Mouse (Mus musculus) urinary bladder, postnatal 10 days (tissue): ENCODE results near the gene Bptf.
"Not testable (repeated sequence)": the region's sequence is repeated elsewhere in the genome, so short reads cannot be mapped to it uniquely, and the experiment has no call there.

Experiments used
- DNase-seq: peaks from one replicate; pipeline ENCODE4 v3.0.0; 2022; ENCODE audit warnings: low spot score

Gene Bptf

DNA sequence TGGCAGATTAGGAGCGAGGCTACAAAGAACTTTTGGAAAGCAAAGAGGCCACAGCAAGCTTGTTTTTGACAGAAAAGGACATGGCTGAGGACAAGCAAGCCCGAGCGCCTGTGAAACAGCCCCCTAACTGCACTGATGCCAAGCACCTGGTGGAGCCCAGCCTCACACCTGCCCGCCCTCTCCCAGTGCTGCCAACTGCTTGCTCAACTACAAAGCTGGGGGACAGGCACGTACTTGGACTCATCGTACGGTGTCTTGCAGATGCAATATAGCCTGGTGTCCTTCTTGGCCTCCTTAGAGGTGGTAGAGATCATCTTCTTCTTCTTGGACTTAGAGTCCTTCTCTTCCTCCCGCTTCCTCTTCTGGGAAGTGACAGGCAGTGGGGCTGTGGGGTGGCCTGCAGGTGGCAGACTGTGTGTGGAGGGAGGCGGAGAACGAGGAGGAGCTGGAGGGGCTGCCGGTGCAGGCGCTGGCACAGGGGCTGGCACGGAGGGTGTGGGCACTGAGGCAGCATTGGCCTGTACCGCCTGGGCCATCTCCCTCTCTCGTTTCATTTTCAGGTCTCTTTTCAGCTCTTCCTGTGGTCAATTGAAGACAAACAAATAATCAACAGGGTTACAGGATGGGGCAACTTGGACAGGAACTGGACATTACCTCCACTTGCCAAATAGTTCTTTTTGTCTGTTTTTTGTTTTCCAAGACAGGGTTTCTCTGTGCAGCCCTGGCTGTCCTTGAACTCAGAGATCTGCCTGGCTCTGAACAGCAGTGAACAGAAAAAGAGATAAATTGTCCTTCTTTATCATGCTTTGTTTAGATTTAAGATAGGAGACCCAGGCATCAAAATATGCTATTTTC lies 84.9 kb downstream of the Bptf start:
- no peak for DNase-seq

DNA sequence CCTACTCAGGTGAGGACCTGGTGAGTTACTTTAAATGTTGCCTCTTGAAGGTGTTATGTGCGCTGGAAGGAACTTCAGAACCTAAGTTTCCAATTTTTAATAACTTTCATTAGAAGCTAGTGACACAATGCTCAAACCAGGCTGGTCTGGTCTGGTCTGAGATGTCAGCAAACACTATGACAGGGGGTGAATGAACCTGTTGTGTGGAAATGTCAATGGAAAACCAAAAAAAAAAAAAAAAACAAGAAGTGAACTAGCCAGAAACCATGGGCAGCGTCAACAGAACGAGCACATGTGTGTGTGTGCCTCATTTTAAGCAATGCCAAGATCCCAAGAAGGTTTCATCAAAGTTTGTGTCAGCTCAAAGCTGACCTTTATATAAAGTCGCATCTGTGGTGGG lies 86.4 kb downstream of the Bptf start:
- DNase-seq = no peak

DNA sequence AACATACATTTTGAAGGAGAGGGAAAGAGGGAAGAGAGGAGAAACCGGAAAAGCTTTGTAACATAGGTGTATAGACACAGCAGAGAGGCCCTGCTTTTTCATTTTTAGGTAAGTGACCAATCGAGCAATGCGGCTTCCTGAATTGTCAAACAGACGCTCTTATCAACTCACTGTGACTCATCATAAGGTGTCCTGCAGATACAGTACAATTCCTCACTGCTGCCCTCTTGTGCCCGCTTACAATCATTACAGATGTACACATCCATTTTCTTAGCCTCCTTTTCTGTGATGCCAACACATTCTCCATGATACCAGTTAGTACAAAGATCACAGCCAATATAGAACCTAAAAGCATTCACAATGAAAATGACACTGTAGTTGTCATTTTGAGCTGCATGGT lies 87.6 kb downstream of the Bptf start:
- no peak for DNase-seq

DNA sequence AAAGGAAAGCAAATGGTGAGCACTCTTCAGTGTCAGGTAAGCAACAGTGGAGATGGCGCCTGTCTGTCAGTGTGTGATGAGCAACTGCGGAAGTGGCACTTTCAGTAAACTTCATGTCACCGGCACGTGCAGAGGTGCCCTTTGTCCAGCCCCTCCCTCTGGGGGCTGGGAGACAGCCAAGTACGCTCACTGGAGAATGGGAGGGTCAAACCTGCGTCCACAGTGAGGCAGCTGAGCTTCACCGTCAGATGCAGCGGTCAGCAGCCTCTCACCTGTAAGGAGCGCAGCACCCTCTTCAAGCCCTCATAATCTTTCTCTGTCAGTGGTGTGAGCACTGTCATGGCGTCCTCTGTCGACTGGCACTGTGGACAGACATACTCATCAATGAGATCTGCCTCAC lies 88.6 kb downstream of the Bptf start:
- DNase-seq = no peak

DNA sequence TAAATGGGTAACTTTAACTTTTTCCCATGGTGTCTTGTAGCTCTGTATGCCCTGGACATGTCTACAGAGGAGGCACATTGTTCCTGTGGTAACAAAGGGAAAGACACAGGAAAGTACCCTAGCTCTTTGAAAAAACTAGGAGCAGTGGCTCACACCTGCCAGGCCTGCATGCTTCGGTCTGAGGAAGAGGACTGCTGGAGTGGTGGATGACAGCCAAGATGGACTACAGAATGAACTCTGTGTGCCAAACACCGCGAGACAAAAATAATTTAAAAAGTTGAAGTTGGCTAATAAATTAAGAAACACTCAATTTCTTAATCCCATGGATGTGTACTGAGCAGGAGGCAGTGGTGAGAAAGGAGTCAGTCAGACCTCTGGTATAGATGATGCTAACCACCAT lies 90.5 kb downstream of the Bptf start:
- DNase-seq = no peak

DNA sequence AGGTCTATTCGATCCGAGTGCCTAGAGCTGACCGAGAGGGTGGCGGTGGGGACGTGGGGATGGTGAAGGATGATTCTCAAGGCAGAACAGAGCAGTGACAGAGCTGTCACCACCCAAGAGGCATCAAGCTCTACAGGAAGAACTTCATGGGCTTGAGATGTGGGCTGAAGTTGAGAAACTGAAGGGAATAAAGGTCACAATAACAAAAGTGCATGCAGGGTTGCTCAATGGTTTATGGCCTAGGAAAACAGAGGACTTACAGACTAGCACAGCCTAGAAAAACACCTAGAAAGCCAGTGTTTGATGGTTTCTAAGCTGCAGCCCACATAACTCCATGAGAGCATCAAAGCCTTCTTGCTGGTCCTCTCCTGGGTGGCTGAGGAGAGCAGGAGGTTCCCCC lies 92.5 kb downstream of the Bptf start:
- DNase-seq = no peak

DNA sequence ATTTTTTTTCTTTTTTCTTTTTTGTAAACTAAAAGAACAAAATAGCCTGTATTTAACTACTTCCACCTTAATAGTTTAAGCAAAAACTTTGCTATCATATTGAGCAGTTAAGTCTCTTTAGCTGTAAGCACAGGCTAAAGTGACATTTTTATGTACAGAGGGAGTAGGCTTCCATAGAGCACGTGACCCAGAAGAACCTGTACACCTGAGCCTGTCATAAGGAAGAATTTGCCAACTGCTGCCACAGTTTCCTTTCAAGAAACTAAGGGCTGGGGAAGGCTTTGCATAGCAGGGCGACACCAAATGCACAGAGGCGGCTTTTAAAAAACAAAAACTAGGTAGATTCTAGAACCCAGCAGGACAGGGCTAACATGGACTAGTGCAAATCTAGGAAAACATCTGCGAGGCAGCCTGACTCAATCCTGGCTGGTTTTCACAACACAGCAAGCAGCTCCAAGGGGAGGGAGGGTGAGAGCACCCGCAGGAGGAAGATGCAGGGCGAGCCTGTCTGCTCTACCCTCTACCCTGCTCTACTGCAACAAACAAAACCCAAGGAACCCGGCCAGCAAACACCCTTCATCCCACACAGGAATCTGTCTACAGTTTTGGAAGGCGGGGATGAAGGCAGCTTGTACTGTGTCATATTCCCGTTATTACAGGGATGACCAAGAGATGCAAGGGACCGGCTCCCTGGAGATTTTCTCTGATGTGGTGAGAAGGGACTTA lies 97.7 kb downstream of the Bptf start:
- DNase-seq = no peak

DNA sequence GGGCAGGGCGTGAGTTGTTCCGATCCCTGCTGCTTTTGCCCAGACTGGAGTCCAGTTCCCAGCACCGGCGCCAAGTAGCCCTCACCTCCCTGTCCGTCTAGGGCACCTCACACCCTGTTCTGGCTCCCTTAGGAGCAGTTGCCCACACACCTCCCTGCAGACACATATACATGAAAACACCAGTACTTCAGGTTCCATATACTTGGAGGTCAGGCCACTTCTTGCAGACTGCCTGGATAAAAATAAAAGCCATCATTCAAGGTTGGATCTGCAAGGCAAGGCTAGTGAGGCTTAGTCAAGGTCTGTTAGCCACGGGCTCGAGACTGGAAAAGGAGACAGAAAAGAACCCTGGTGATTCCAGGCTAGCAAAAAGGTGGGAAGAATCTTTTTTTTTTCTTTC lies 100.3 kb downstream of the Bptf start:
- no peak for DNase-seq

DNA sequence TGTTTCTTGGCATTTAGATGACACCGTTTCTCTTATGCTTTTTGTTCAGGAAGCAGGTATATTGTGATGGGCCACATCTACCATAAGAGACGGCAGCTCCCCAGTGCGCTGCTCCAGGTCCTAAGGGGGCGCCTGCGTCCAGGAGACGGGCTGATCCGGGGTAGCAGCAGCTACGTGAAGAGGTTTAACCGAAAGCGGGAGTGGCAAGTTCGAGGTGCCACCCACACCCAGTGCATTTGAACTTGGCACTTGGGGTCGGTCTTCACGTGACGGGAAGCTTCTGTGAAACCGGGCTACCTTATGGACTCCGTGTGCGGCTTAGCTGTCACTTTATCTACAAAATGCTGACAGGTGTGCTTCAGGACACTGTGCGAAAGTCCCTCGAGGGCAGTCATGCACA lies 102.4 kb downstream of the Bptf start:
- DNase-seq = no peak

DNA sequence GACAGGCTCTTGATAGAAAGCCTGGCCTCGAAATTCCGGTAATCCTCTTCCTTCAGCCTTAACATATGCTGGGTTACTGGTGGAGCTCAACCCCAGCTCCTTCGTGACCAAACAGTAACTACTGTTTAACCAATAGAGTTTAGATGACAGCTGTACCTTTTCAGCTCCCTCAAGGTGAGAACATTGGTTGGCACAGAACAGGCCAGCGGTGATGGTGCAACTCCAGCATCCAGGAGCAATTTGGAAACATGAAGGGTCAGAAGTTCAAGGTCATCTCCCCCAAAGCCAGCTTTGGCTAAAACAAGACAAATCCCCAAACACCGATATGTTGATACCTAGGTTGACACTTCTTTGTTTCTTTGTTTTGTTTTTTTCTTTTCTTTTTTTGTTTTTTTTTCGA lies 103.2 kb downstream of the Bptf start:
- no peak for DNase-seq

DNA sequence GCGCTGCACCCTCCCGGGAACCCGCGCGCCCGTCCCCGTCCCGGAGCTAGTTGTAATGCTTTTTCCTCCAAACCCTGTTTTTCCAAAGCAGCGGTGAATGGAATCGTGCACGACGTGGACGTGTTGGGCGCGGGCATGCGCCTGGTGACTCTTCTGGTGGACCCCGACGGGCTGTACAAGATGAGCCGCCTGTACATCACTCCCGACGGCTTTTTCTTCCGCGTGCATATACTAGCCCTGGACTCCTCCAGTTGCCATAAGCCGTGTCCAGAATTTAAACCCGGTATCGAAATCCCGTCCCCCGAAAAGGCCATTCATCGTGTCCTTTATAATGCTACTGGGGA lies 103.7 kb downstream of the Bptf start:
- DNase-seq = no peak

DNA sequence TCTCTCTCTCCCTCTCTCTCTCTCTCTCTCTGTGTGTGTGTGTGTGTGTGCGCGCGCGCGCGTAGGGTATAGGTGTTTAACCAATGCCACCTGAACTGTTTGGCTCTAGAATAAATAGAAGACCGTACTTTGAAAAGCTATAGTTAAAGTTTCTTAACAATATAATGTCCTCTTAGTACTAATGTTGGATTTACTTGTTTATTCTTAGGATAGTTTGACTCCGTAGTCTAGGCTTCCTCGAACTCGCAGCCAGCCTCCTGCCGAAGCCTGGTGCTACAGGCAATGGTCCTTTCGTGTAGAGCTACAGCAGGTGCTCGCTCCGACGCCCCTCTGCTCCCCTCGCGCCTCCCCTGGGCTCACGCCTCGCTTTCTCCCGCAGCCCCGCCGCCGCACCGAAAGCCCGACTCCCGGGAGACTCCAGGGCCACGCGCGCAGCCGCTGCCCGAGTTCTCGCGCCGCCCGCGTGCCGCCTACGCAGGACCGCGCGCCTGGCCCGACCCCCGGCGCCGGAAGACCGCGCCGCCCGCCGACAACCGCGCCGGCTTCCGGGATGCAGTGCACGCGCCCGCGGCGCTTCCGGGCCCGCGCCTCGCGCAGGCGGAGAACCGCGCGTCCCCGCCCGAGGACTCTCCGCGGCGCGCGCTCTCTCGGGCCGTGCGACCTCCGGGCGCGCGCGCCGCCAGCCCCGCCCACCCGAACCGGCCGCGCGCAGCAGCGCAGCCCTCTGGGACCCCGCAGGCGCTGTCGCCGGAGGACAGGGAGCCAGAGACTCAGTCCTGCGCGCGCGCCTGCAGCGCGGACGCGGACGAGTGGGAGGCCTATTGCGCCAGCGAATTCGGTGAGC lies 104.3 kb downstream of the Bptf start:
- no peak for DNase-seq

DNA sequence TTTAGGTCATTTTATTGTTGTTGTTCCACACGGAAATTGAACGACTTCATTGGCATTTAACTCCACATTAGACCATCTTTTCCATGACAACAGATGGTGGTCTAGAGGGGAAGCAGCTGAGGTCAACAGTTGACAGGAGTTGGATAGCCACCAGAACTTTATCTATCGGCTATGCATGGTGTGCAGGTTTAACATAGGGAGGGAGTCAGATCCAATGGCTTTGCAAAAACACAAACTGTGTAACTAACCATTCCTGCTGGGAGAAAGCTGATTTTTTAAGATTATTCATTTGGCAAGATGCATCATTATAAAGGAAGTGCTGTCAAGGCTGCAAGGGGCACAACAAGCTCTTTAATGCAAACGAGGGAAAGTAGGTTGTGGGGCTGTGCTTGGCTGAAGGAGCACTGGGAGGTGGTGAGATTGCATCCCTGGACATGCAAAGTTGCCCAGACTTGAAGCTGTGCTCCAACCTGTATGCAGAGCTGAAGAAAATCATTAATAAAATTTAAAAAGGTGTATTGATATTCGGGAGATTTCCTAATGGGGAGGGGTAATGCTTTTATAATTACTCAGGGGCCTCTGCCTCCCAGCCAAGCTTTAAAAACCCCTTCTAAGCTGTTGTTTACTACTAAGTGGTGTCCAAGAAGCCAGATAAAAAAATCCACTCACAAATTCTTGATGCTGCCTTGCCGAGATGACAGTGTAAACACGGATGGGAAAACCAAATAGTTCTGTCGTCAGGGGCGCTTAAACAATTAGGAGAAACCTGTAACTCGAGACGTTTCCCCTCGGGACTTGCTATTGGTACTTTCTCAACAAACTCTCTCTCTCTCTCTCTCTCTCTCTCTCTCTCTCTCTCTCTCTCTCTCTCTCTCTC lies 105.1 kb downstream of the Bptf start:
- DNase-seq = no peak

DNA sequence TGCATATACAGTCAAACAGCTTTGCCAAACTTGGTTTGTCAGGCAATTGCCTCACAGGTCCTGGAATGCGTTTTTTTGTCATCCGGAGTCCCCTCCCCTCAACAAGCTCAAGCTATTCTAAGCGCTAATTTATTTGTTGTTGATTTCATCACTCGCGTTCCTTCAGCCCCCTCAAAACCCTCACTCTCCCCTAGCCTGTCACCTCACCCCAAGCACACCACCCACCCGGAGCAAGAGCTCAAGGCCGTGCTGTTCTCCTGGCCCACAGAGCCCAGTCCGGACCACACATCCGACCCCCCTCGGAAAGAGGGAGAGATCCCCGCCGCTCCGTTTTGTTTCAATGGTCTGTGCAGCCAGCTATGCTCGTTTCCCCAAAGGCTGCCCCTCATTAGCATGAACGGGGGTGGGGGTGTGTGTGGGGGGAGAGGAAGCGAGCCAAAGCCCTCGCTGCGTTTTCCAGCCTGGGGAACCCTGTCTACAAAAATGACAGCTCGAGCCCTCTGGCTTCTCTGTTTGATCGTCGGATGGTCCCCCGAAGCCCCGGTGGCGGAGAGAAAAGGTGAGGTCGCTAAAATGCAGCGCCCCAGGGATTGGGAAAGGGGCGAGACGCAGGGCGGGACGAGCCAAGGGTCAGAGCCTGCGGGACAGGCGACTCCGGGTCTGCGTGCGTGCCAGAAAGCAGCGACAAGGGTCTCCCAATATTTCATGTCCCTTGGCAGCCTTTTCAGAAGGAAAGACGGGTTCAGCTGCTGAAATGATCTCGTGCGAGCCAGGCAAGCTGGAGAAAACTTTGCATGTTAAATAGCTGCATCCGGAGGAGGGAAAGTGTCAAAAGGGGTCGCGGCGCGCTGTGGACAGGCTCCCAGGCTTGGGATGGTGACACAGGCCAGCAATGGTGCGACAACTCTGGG lies 106.3 kb downstream of the Bptf start, which contains the start of gene 1810010H24Rik:
1810010H24Rik (plus strand) TSS at position 271 of the 911 bp plus-strand sequence.
- no peak for DNase-seq

DNA sequence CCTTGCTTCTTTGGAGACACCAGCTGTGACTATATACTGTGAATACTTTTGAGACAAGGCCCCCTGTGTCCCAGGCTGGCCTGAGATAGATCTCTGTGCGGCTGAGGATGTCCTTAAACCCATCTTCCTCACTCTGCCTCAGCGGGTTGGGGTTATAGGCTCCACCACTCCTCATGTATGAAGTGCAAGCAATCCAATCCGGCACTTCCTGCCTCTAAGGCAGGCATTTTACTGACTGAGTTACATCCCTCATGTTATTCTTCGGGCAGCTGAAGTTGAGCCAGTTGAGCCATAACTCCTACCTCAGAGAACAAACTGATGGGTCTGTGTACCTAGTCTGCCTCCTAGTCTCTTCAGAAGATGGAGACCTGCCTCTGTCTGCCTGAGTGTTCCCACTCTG lies 107.5 kb downstream of the Bptf start:
- no peak for DNase-seq

DNA sequence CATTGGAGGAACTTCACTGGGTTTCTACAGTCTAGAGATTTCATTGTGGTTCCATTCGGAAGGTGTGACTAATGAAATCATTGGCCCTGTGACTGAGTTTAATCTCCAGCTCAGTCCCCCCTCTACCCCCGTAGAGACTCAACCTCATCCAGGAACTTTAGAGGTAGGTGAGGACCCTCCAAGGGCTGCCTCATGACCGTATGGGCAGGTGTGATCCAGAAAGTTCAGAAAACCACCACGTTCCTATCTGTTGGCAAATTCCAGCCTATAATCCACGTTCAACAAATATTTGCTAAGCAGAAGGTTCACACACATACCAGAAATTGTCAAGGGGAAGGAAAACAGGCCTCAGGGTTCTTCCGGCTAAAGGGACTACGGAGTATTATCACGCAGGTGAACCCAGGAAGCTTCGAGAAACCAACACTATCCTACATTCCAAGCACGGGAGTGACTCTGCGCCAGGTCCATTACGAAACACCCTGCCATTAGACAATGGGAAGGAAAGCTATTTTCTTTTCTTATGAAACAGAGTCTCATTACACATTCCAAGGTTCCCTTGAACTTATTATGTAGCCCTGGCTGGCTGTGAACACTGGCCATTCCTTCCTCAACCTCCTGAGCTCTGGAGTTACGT lies 109.8 kb downstream of the Bptf start:
- DNase-seq = no peak

DNA sequence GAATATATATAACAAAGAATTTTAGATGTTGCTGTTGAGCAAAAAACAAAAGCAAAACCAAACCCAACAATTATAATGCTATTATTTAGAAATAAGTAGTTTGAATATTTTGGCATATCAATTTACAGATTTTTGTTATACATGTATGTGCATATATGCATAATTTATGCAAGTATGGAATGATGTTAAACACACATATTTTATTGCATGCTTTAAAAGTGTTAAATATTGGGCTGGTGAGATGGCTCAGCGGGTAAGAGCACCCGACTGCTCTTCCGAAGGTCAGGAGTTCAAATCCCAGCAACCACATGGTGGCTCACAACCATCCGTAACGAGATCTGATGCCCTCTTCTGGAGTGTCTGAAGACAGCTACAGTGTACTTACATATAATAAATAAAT lies 112.2 kb downstream of the Bptf start:
- DNase-seq = not testable (repeated sequence)

DNA sequence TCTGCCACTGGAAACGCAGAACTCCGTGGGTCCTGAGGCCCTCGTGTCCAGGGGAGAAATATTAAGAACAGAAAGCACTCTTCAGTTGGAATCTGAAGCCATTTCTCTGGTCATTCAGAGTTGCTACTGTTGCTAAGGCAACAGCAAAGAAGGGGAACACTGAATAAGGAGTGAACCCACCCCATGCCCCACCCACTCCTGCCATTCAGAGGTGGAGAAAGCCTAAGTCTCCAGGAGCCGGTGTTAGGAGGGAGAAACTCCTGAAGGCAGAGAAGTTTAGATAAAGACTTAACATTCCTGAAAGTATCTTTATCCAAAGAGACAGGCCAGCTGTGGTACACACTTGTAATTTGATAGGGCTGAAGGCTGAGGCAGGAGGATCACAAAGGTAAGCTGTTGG lies 112.6 kb downstream of the Bptf start:
- no peak for DNase-seq

DNA sequence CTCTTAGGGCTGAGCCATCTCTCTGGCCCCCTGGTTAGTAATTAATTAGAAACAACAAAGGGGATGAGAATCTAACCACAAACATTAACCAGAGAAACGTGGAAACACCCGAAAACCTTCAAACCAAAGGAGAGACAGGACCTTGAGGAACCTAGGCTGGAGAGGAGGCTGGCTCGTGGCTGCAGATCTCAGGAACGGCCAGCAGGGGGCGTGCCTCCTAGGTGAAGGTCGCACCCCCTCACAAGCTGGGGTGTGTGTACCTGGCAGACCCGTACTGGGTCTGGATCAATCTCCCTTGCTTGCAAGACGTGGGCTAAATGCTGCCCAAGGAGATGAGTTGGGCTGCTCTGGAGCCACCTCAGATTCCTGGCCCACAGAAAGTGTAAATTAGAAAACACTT lies 113.3 kb downstream of the Bptf start:
- no peak for DNase-seq

DNA sequence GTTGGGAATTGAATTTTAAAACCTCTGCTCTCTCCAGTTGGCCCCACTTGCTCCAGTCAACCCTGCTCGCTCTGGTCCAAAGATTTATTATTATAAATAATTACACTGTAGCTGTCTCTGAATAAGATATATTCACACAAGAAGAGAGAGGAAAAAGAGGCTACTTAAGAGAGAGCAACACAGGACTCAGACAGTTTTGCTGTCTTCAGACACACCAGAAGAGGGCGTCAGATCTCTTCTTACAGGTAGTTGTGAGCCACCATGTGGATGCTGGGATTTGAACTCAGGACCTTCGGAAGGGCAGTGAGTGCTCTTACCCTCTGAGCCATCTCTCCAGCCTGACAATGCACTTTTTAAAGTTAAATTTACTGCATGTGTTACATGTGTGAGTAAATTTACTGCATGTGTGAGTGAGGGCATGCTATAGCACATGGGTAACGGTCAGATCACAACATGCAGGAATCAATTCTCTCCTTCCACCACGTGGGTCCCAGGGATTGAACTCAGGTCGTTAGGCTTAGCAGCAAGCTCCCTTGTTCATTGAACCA lies 114.5 kb downstream of the Bptf start:
- DNase-seq = no peak
